Mouse (Mus musculus) forebrain, embryonic 14.5 days (tissue): ENCODE data around the gene Chaf1a. TPM values are rescaled to one million over a fixed set of nuclear protein-coding genes. Genes with fewer than 3 reads are reported as not detected.
A peak's percentile ranks its signal among the peaks of the same experiment; 100 is the strongest.

Source experiments
- ATAC-seq: fragments of 200-750 bp; cut with Nextera tagmentation; 2 replicates; pipeline ENCODE4 v1.8.0; 2017; ENCODE audit warnings: mild to moderate bottlenecking, moderate library complexity
- DNase-seq: peaks from one replicate; pipeline ENCODE4 v3.0.0-alpha.2; 2015; ENCODE audit warnings: low spot score
- H3K27ac ChIP-seq: fragments of 300-500 bp; sonication (generic); 2 replicates; pipeline ENCODE4 v1.5.1; 2014; ENCODE audit warnings: low read depth, mild to moderate bottlenecking, control low read depth, low read length, moderate library complexity
- H3K27me3 ChIP-seq: fragments of 300-500 bp; sonication (generic); replicated peaks from 2 replicates; pipeline ENCODE4 v1.6.1; 2014; ENCODE audit warnings: low read length, control low read depth, mixed read lengths; ENCODE audit not compliant: control insufficient read depth, insufficient read depth
- H3K36me3 ChIP-seq: fragments of 300-500 bp; sonication (generic); 2 replicates; pipeline ENCODE4 v1.6.1; 2014; ENCODE audit warnings: low read length, control low read depth; ENCODE audit not compliant: control insufficient read depth, insufficient read depth
- H3K4me1 ChIP-seq: fragments of 300-500 bp; sonication (generic); 2 replicates; pipeline ENCODE4 v1.6.1; 2014; ENCODE audit warnings: antibody characterized with exemption, low read length, control low read depth; ENCODE audit not compliant: control insufficient read depth, insufficient read depth
- H3K4me2 ChIP-seq: fragments of 300-500 bp; sonication (generic); 2 replicates; pipeline ENCODE4 v1.6.1; 2014; ENCODE audit warnings: mild to moderate bottlenecking, control low read depth, low read length
- H3K4me3 ChIP-seq: fragments of 300-500 bp; sonication (generic); 2 replicates; pipeline ENCODE4 v1.5.1; 2014; ENCODE audit warnings: low read depth, low read length, control low read depth
- H3K9ac ChIP-seq: fragments of 300-500 bp; sonication (generic); 2 replicates; pipeline ENCODE4 v1.6.1; 2014; ENCODE audit warnings: mild to moderate bottlenecking, low read length, control low read depth, moderate library complexity
- H3K9me3 ChIP-seq: fragments of 300-500 bp; sonication (generic); replicated peaks from 2 replicates; pipeline ENCODE4 v1.6.1; 2016; ENCODE audit warnings: low read length, control low read depth, mixed read lengths; ENCODE audit not compliant: control insufficient read depth
- WGBS: fragments of 180-500 bp; shearing (Covaris S2); extraction: QIAGEN DNeasy Blood & Tissue Kit; methylation state at CpG from one replicate; pipeline ENCODE4 v1.1.7; 2014; 5-methylcytosine and 5-hydroxymethylcytosine counted together
- polyA plus RNA-seq: library from polyadenylated mRNA; unstranded; fragments of >200 nt; fragmentation: Nextera tagmentation; extraction: Ambion mirVana; gene quantifications from 2 replicates; pipeline ENCODE4 v1.2.1, GENCODE M21; 2014

Chaf1a gene
- polyA plus RNA-seq, 1 experiment from 2014 or later = 6.9 TPM

DNA sequence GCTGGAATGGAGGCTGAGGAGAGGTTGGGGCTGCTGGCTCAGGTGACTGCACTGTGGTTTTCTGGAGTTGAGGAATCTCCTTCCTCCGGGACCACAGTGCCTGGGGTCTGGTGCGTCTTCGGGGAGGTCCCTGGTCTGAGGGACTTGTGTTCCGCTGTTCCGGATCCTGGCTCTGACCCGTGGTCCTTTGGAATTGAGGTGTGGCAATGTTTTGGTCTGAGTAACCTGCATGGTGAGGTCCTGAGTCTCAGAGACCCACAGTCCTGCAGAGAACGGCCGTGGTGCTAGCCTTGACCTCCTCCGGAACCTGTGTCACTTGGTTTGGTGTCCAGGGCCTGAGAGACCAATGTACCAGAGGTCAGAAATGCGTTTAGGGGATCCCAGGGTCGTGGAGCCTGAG lies 39.7 kb downstream of the Chaf1a start:
- peak overlapping the region; percentile 89 for H3K4me3 ChIP-seq
- DNase-seq = peak; percentile 8
- WGBS = 2% methylated on average over 11 of the region's 11 CpGs

DNA sequence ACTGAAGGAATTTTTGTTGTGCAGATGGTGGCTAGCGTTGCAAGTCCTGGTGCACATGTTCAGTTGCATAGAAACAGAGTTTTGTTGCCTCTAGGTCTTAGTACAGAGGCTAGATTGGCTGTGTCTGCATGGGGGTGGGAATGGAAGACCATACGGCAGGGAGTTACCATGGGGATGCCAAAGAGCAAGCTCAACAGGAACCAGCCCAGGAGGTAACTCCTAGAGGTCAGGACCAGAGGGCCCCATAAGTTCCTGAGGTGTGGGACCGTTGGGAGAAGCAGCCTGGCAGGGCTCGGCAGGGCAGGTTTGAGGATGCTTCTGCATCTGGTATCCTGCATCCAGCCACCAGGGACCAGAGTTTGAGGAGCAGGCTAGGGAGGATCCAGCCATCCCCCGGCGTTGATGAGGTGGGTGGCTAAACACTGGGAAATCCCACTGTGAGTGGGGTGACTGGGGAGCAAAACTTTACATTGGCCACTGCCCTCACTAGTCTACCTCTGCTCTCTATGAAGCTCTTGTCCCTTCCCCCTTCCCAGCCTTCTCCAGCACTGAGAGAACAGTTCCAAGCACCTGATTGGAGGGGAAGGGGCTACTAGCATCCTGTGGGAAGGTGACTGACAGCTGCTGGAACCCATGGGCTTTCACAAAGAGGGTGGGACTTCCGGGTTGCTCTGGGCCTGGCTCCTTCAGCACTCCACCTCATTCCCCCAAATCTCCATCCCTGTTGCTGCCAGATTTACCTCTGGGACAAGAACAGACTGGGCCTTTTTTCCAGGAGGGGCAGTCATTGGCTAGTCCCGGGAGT lies 40.7 kb downstream of the Chaf1a start:
- Histone ChIP-seq H3K36me3 (peaks cover 28% of the 10 kb centered on the region), H3K27ac (peak overlapping the region; percentile 39; the same call in 1 of the 2 replicates), H3K27me3 (no peaks in the 10 kb centered on the region), H3K9me3 (no peaks in the 10 kb centered on the region), H3K9ac (peak overlapping the region; percentile 89), H3K4me1 (peaks cover 16% of the 10 kb centered on the region), H3K4me3 (peak overlapping the region; percentile 89), H3K4me2 (peak overlapping the region; percentile 99)
- DNase-seq = peak; percentile 93
- peak; percentile 56 for ATAC-seq
- WGBS = 4% methylated on average over 8 of the region's 8 CpGs

More for the DNA sequence above, 39.7 kb downstream of the Chaf1a start:
- peak overlapping the region; percentile 99 for H3K4me2 ChIP-seq
- peaks cover 19% of the 10 kb centered on the region for H3K4me1 ChIP-seq
- H3K27me3 ChIP-seq = no peaks in the 10 kb centered on the region
- H3K36me3 ChIP-seq = peaks cover 23% of the 10 kb centered on the region
- H3K9ac ChIP-seq = peak overlapping the region; percentile 89
- no peak for ATAC-seq
- H3K27ac ChIP-seq = 0 out of 2 replicates have a peak overlapping the region, but pooled peaks have one; percentile 21
- H3K9me3 ChIP-seq = no peaks in the 10 kb centered on the region

DNA sequence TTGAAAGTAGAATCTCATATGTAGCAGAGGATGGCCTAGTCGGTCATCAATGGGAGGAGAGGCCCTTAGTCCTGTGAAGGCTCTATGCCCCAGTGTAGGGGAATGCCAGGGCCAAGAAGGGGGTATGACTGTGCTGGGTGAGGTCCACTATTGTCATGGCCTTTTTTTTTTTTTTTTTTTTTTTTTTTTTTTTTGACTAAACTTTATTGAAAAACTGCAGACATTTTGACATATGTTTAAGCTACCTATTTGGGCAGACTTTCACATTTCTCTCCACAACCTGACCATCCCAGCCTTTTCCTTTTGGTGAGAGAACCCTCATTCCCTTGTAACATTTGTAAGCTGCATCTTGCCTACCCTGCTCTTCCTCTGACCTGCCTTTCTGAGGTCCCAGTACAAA lies 52.1 kb downstream of the Chaf1a start:
- H3K27me3 ChIP-seq = no peaks in the 10 kb centered on the region
- 88% methylated on average over 1 of the region's 1 CpGs for WGBS
- ATAC-seq (no peak), DNase-seq (no peak)
- H3K4me3 ChIP-seq = no peak overlapping the region
- peaks cover 61% of the 10 kb centered on the region for H3K36me3 ChIP-seq
- H3K4me2 ChIP-seq = no peak overlapping the region
- no peak overlapping the region for H3K27ac ChIP-seq
- no peak overlapping the region for H3K9ac ChIP-seq
- H3K4me1 ChIP-seq = no peaks in the 10 kb centered on the region
- H3K9me3 ChIP-seq = no peaks in the 10 kb centered on the region

DNA sequence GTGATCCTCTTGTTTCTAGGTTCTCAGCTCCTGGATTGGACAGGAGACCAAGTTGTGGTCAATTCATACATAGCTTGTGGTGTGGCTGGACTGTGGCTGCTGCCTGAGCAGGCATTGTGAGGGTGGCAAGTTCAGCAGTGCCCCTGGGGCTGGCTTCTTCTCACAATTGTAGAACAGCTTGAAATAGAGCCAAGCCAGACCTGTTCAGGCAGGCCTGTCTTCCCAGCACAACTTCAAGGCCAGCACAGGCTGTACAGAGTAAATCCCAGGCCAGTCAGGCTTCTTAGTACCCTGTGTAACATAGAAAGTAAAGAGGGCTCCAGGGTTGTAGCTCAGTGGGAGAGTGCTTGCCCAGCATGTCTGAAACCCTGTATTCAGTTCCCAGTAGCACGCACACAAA lies 52.6 kb downstream of the Chaf1a start:
- Histone ChIP-seq H3K9ac (no peak overlapping the region), H3K27ac (no peak overlapping the region), H3K9me3 (no peaks in the 10 kb centered on the region), H3K36me3 (peaks cover 65% of the 10 kb centered on the region), H3K4me3 (no peak overlapping the region), H3K27me3 (no peaks in the 10 kb centered on the region), H3K4me2 (no peak overlapping the region), H3K4me1 (no peaks in the 10 kb centered on the region)
- DNase-seq (no peak), ATAC-seq (no peak)
- WGBS = 93% methylated on average over 1 of the region's 1 CpGs

DNA sequence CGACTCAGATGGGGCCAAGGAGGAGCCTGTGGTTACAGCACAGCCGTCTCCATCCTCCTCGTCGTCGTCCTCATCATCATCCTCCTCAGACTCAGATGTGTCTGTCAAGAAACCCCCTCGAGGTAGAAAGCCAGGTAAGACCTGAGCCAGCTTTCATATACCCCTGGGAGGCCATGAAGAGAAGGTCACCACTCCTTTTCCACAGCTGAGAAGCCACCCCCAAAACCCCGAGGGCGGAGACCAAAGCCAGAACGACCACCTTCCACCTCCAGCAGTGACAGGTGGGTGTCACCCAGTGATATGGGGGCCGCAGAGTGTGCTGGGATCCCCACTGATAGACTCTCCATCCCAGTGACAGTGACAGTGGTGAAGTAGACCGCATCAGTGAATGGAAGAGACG lies 56.6 kb downstream of the Chaf1a start:
- no peak overlapping the region for H3K4me3 ChIP-seq
- ATAC-seq = no peak
- DNase-seq = no peak
- no peak overlapping the region for H3K4me2 ChIP-seq
- H3K36me3 ChIP-seq = peaks cover 88% of the 10 kb centered on the region
- WGBS = 92% methylated on average over 12 of the region's 12 CpGs
- no peaks in the 10 kb centered on the region for H3K4me1 ChIP-seq
- H3K27me3 ChIP-seq = no peaks in the 10 kb centered on the region
- H3K27ac ChIP-seq = no peak overlapping the region
- H3K9ac ChIP-seq = no peak overlapping the region
- H3K9me3 ChIP-seq = no peaks in the 10 kb centered on the region

DNA sequence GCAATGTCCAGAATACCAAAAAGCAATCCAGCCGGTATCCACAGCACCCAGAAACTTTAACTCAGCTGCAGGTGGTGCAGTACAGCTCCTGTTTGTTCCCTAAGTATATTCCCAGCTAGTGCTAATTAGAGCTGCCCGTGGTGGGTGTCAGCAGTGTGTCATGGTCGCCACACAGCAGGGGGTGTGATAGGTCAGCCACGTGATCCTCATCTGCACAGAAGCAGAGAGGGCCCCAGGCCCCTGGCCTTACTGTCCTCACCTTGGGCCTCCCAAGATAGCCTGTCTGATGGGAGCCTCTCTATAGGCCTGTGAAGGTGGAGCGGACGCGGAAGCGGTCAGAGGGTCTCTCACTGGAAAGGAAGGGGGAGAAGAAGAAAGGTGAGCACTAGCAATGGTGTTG lies 57.9 kb downstream of the Chaf1a start:
- no peak for ATAC-seq

DNA sequence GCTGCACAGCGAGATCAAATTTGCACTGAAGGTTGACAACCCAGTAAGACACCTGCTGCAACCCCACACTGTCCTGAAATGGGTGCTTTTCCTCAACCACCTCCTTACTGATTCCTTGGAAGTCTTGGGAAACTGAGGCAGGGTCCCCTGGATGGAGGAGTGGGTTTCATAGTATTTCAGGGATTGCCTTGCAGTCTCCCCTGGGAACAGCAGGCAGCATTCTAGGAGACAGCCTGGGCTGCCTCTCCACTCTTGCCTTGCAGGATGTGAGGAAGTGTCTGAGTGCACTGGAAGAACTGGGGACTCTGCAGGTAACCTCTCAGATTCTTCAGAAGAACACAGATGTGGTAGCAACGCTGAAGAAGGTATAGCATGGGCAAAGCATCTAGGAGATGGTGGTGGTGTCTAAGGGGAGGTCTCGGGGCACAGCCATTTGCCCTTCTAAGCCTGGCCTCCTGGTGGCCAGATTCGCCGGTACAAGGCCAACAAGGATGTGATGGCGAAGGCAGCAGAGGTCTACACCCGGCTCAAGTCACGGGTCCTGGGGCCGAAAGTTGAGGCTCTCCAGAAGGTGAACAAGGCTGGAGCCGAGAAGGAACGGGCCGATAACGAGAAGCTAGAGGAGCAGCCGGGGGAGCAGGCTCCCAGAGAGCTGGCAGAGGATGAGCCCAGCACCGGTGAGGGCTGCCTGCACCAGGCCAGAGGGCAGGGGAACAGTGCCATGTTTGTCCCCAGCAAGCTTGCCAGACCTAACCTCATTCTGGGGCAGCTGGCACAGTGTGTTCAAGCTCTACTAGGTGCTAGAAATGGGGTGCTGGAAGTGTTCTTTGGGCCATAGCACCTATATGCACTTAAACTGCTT lies 58.7 kb downstream of the Chaf1a start:
- H3K9ac ChIP-seq = no peak overlapping the region
- H3K27me3 ChIP-seq = no peaks in the 10 kb centered on the region
- WGBS = 90% methylated on average over 15 of the region's 15 CpGs
- H3K4me3 ChIP-seq = no peak overlapping the region
- H3K4me2 ChIP-seq = no peak overlapping the region
- no peak for ATAC-seq
- peaks cover 95% of the 10 kb centered on the region for H3K36me3 ChIP-seq
- H3K9me3 ChIP-seq = no peaks in the 10 kb centered on the region
- no peak overlapping the region for H3K27ac ChIP-seq
- no peak for DNase-seq
- no peaks in the 10 kb centered on the region for H3K4me1 ChIP-seq

More for the DNA sequence above, 57.9 kb downstream of the Chaf1a start:
- 89% methylated on average over 8 of the region's 8 CpGs for WGBS
- H3K27ac ChIP-seq = no peak overlapping the region
- H3K9ac ChIP-seq = no peak overlapping the region
- no peaks in the 10 kb centered on the region for H3K27me3 ChIP-seq
- no peak overlapping the region for H3K4me3 ChIP-seq
- H3K36me3 ChIP-seq = peaks cover 94% of the 10 kb centered on the region
- H3K4me1 ChIP-seq = no peaks in the 10 kb centered on the region
- no peak for DNase-seq
- H3K9me3 ChIP-seq = no peaks in the 10 kb centered on the region
- H3K4me2 ChIP-seq = no peak overlapping the region

DNA sequence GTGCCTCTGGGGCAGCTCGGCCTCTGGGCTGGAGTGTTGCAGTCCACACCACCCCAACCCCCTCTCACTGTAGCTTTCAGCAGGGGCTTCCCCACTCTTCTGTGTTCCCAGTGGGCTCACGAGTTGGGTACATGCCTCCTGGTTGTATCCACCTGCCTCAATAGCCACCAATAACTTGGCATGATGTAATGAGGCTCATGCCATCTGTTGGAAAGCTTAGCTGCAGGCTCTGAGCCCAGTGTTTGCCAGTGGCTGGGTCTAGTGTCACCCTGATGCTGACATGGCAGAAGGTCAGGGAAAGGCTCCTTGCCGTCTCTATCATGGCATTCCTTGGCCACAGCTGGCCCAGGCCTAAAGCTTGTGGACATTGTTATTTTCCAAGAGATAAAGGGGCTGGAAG lies 60.6 kb downstream of the Chaf1a start:
- Histone ChIP-seq H3K9ac (no peak overlapping the region), H3K36me3 (peaks cover 83% of the 10 kb centered on the region)
- ATAC-seq = no peak

More for the DNA sequence above, 60.6 kb downstream of the Chaf1a start:
- H3K27ac ChIP-seq = no peak overlapping the region
- H3K4me3 ChIP-seq = no peak overlapping the region
- no peaks in the 10 kb centered on the region for H3K9me3 ChIP-seq
- H3K4me1 ChIP-seq = no peaks in the 10 kb centered on the region
- H3K4me2 ChIP-seq = no peak overlapping the region
- no peaks in the 10 kb centered on the region for H3K27me3 ChIP-seq
- WGBS = 90% methylated on average over 3 of the region's 3 CpGs
- no peak for DNase-seq
